Mouse (Mus musculus) liver, embryonic 14.5 days (tissue): ENCODE measurements around the gene Eddm3b. TPM values are rescaled to one million over a fixed set of nuclear protein-coding genes. Genes with fewer than 3 reads are reported as not detected.

Experiments
- ATAC-seq: fragments of 200-750 bp; cut with Nextera tagmentation; 2 replicates; pipeline ENCODE4 v1.8.0; 2017; ENCODE audit warnings: moderate number of reproducible peaks, mild to moderate bottlenecking, moderate library complexity; ENCODE audit not compliant: insufficient read depth
- DNase-seq, 3 experiments: peaks; one replicate each; pipeline ENCODE4 v3.0.0-alpha.2; 2012 to 2013; ENCODE audit warnings: low read depth in 3 of 3, low spot score in 3 of 3
- H3K27ac ChIP-seq: fragments of 300-500 bp; sonication (generic); 2 replicates; pipeline ENCODE4 v1.5.1; 2014; ENCODE audit warnings: moderate library complexity, mild to moderate bottlenecking, control low read depth, inconsistent platforms
- H3K27me3 ChIP-seq: fragments of 300-500 bp; sonication (generic); 2 replicates; pipeline ENCODE4 v1.6.1; 2014; ENCODE audit warnings: mild to moderate bottlenecking, low read length, moderate library complexity; ENCODE audit not compliant: control insufficient read depth, insufficient read depth
- H3K36me3 ChIP-seq: fragments of 300-500 bp; sonication (generic); replicated peaks from 2 replicates; pipeline ENCODE4 v1.6.1; 2014; ENCODE audit warnings: low read depth; ENCODE audit not compliant: control insufficient read depth, insufficient read depth
- H3K4me1 ChIP-seq, 2 experiments: fragments of 200-500 bp in 1 of 2; fragments of 300-500 bp in 1 of 2; sonication (generic) in 1 of 2; replicated peaks; 2 replicates each; pipeline ENCODE4 v1.6.1; 2012 to 2014; ENCODE audit warnings: antibody characterized with exemption in 1 of 2, inconsistent platforms in 1 of 2, low read length in 1 of 2; ENCODE audit not compliant: control insufficient read depth in 2 of 2, insufficient read depth in 2 of 2
- H3K4me2 ChIP-seq: fragments of 300-500 bp; sonication (generic); 2 replicates; pipeline ENCODE4 v1.6.1; 2014; ENCODE audit warnings: low read depth, mild to moderate bottlenecking, control low read depth, moderate library complexity
- H3K4me3 ChIP-seq, 2 experiments: fragments of 200-500 bp in 1 of 2; fragments of 300-500 bp in 1 of 2; sonication (generic) in 1 of 2; 2 replicates each; pipeline ENCODE4 v1.5.1; 2012 to 2014; ENCODE audit warnings: low read depth in 2 of 2, low read length in 2 of 2, mild to moderate bottlenecking in 2 of 2, control low read depth in 1 of 2, inconsistent platforms in 1 of 2, moderate library complexity in 1 of 2; ENCODE audit not compliant: insufficient read depth in 1 of 2
- H3K9ac ChIP-seq: fragments of 300-500 bp; sonication (generic); replicated peaks from 2 replicates; pipeline ENCODE4 v1.6.1; 2014; ENCODE audit warnings: mild to moderate bottlenecking, control low read depth, moderate library complexity
- H3K9me3 ChIP-seq: fragments of 300-500 bp; sonication (generic); 2 replicates; pipeline ENCODE4 v1.6.1; 2016; ENCODE audit warnings: low read length, mixed read lengths; ENCODE audit not compliant: control insufficient read depth
- CTCF ChIP-seq: IDR thresholded peaks from 2 replicates; pipeline ENCODE4 v1.5.1; 2016; ENCODE audit warnings: antibody characterized with exemption, low read depth, control low read depth
- EP300 ChIP-seq: IDR thresholded peaks from 2 replicates; pipeline ENCODE4 v1.6.1; 2016; ENCODE audit warnings: antibody characterized with exemption, low read depth
- WGBS: fragments of 180-500 bp; shearing (Covaris S2); extraction: QIAGEN DNeasy Blood & Tissue Kit; methylation state at CpG from one replicate; pipeline ENCODE4 v1.1.7; 2014; ENCODE audit not compliant: insufficient replicate concordance; 5-methylcytosine and 5-hydroxymethylcytosine counted together
- polyA plus RNA-seq, 2 experiments: library from polyadenylated mRNA; depleted of rRNA in 1 of 2; stranded (reverse) in 1 of 2; unstranded in 1 of 2; fragments of >200 nt; fragmentation: Nextera tagmentation in 1 of 2; extraction: Ambion mirVana in 1 of 2; gene quantifications; 2 replicates each; pipeline versions ENCODE4 v1.2.1 to v1.2.3; 2012 to 2014

Eddm3b gene
- polyA plus RNA-seq, 2 experiments: not detected

- Histone ChIP-seq H3K9me3 (no peaks in the 10 kb centered on the region), H3K4me2 (no peak within 1 kb of the TSS), H3K4me3 (no peak within 1 kb of the TSS), H3K27me3 (no peaks in the 10 kb centered on the region), H3K27ac (peak within 1 kb of the TSS; percentile 50), H3K9ac (peak within 1 kb of the TSS; percentile 5; the same call in 1 of the 2 replicates), H3K4me1 (peaks cover 86 to 87% of the 10 kb centered on the region in 2 experiments), H3K36me3 (no peaks in the 10 kb centered on the region)
- TF ChIP-seq CTCF (no peak), EP300 (no peak)
- no peak for DNase-seq
- no peak for ATAC-seq
- WGBS: 50% methylated on average over 2 of the region's 2 CpGs
Observed at GRCm38 (mm10) chr14:51146685-51147084, 32.5 kb downstream of the Eddm3b start, which contains the start of gene Rnase1. TSS of gene Rnase1 (minus strand) at chr14:51146785.

GRCm38 (mm10) chr14:51148006-51148405, 33.8 kb downstream of the Eddm3b start:
- 68% methylated on average over 3 of the region's 3 CpGs for WGBS
- TF ChIP-seq EP300: no peak

DNA sequence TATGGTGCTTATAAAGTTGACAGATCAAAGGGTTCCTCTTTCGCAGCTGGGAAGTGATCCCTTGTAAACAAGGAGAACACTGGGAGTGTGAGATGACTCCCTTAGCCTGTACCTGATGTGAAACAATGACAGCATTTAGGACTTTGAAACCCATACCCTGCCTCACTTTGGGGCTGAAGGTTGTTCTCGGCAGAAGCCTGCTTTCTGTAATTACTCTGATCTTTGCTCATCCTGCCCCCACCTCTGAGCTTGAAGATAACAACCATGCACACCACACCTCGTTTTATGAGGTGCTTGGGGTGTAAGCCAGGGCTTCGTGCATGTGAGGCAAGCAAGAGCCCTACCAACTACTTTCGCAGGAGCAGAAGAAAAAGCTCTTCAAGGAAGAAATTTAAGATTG, 34.9 kb downstream of the Eddm3b start:
- ATAC-seq (peak; percentile 70), DNase-seq (no peak)
- Histone ChIP-seq H3K9me3 (no peaks in the 10 kb centered on the region), H3K4me1 (peaks cover 78 to 81% of the 10 kb centered on the region in 2 experiments), H3K9ac (peak overlapping the region; percentile 52), H3K4me2 (peak overlapping the region; percentile 48), H3K36me3 (no peaks in the 10 kb centered on the region), H3K4me3 (no peak overlapping the region; a peak in 1 of 4 replicates), H3K27ac (peak overlapping the region; percentile 80), H3K27me3 (no peaks in the 10 kb centered on the region)
- 0 out of 2 replicates have a peak, but pooled peaks have one; percentile 35 for TF ChIP-seq EP300
- no peak for TF ChIP-seq CTCF
- 35% methylated on average over 5 of the region's 5 CpGs for WGBS

More at GRCm38 (mm10) chr14:51148006-51148405, 33.8 kb downstream of the Eddm3b start:
- Histone ChIP-seq H3K27ac (peak overlapping the region; percentile 80; the same call in 1 of the 2 replicates), H3K9me3 (no peaks in the 10 kb centered on the region), H3K36me3 (no peaks in the 10 kb centered on the region), H3K27me3 (no peaks in the 10 kb centered on the region), H3K4me1 (peaks cover 84 to 86% of the 10 kb centered on the region in 2 experiments), H3K9ac (no peak overlapping the region), H3K4me3 (no peak overlapping the region), H3K4me2 (no peak overlapping the region)
- no peak for DNase-seq
- ATAC-seq: no peak

DNA sequence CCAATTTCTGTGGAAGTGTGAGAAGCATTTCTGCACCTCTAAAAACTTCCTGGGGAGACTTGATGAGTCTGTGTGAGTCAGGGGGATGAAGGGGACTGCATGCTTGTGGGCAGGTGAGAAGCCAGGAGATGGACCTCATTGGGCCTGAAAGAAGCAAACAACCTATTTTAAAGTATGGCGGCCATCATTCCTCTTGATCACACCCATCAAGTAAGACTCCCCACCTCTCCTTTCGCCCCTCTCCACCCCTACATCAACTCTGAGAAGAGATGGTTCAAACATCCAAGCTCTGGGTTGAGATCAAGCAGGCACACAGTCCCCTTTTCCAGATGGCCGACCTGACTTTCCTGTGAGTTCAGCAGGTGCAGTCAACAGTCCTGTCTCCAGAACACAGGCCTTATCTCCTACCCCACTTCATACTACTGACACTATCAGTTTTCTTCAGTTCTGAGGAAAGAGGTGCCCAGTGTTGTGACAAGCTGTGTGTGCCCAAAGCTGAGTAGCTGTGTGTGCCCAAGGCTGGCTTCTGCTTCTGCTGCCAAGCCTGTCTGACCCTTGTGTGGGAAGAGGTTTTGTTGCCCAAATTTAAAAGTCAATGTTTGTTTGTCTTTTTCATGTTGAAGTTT, 36.1 kb downstream of the Eddm3b start:
- ATAC-seq (peak; percentile 82), DNase-seq (peak in 1 of 3 experiments; percentile 65)
- Histone ChIP-seq H3K4me3 (no peak overlapping the region), H3K4me2 (peak overlapping the region; percentile 50), H3K27ac (peak overlapping the region; percentile 80), H3K4me1 (peaks cover 67 to 73% of the 10 kb centered on the region in 2 experiments), H3K9ac (peak overlapping the region; percentile 39), H3K36me3 (no peaks in the 10 kb centered on the region), H3K9me3 (no peaks in the 10 kb centered on the region), H3K27me3 (no peaks in the 10 kb centered on the region)
- TF ChIP-seq EP300 (peak; percentile 83), CTCF (no peak)
- WGBS: 58% methylated on average over 3 of the region's 3 CpGs

DNA sequence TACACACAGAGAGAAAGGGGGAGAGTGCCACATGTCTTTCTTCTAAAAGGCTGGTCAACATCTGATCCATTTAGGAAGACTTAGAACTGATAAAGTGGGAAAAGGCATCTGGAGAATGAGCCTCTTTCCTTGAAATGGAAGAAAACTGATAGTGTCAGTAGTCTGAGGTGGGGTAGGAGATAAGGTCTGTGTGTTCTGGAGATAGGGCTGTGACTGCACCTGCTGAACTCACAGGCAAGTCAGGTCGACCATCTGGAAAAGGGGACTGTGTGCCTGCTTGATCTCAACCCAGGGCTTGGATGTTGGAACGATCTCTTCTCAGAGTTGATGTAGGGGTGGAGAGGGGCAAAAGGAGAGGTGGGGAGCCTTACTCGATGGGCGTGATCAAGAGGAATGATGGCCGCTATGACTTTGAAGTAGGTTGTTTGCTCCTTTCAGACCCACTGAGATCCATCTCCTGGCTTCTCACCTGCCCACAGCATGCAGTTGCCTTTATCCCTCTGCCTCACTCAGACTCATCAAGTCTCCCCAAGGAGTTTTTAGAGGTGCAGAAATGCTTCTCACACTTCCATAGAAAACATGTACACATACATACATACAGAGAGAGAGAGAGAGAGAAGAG, 38.1 kb downstream of the Eddm3b start:
- TF ChIP-seq EP300 (peak; percentile 89), CTCF (no peak)
- H3K27ac ChIP-seq: peak overlapping the region; percentile 59
- peak overlapping the region; percentile 33 for H3K4me2 ChIP-seq

More for the DNA sequence above, 38.1 kb downstream of the Eddm3b start:
- ATAC-seq (peak; percentile 67), DNase-seq (no peak)
- no peaks in the 10 kb centered on the region for H3K27me3 ChIP-seq
- H3K9me3 ChIP-seq: no peaks in the 10 kb centered on the region
- whole genome bisulfite sequencing: 36% methylated on average over 5 of the region's 5 CpGs
- H3K36me3 ChIP-seq: no peaks in the 10 kb centered on the region
- H3K4me3 ChIP-seq: no peak overlapping the region
- peaks cover 52 to 59% of the 10 kb centered on the region in 2 experiments for H3K4me1 ChIP-seq
- peak overlapping the region; percentile 37 for H3K9ac ChIP-seq
